Mouse (Mus musculus) MEL (cell line): ENCODE data around the gene Tssk6. TPM values are rescaled to one million over a fixed set of nuclear protein-coding genes. Genes with fewer than 3 reads are reported as not detected.

Source experiments
- DNase-seq: peaks from one replicate; pipeline ENCODE4 v3.0.0; 2011; ENCODE audit warnings: low read depth, low spot score
- H3K27ac ChIP-seq: 2 replicates; pipeline ENCODE4 v1.5.1; 2012; ENCODE audit warnings: low read depth, mild to moderate bottlenecking, control low read depth, low read length, moderate library complexity; ENCODE audit not compliant: control insufficient read depth
- H3K27me3 ChIP-seq, 2 experiments: fragments of 150-350 bp in 1 of 2; sonication (generic) in 1 of 2; 2 replicates each; pipeline ENCODE4 v1.6.1; 2012; ENCODE audit warnings: low read length in 2 of 2, mild to moderate bottlenecking in 2 of 2, improper control_type of control experiment in 1 of 2, moderate library complexity in 1 of 2; ENCODE audit not compliant: insufficient read depth in 2 of 2, control insufficient read depth in 1 of 2
- H3K36me3 ChIP-seq, 2 experiments: 2 replicates each; pipeline ENCODE4 v1.6.1; 2012 to 2014; ENCODE audit warnings: low read length in 2 of 2, improper control_type of control experiment in 1 of 2, inconsistent platforms in 1 of 2, mild to moderate bottlenecking in 1 of 2; ENCODE audit not compliant: insufficient read depth in 2 of 2, control insufficient read depth in 1 of 2
- H3K4me1 ChIP-seq, 2 experiments: fragments of 150-350 bp in 1 of 2; sonication (generic) in 1 of 2; 2 replicates each; pipeline ENCODE4 v1.6.1; 2012; ENCODE audit warnings: low read length in 2 of 2, improper control_type of control experiment in 1 of 2, mild to moderate bottlenecking in 1 of 2; ENCODE audit not compliant: insufficient read depth in 2 of 2, control insufficient read depth in 1 of 2
- H3K4me3 ChIP-seq, 2 experiments: fragments of 150-350 bp in 1 of 2; sonication (generic) in 1 of 2; 2 replicates each; pipeline ENCODE4 v1.5.1; 2012; ENCODE audit warnings: low read depth in 2 of 2, low read length in 2 of 2, mild to moderate bottlenecking in 2 of 2, moderate library complexity in 2 of 2, control low read depth in 1 of 2, improper control_type of control experiment in 1 of 2; ENCODE audit not compliant: control insufficient read depth in 1 of 2, insufficient read depth in 1 of 2
- H3K79me2 ChIP-seq: 2 replicates; pipeline ENCODE4 v1.6.1; 2012; ENCODE audit warnings: mild to moderate bottlenecking, low read length, moderate library complexity; ENCODE audit not compliant: control insufficient read depth, poor library complexity, insufficient read depth
- H3K9ac ChIP-seq: 2 replicates; pipeline ENCODE4 v1.6.1; 2012; ENCODE audit warnings: low read depth, mild to moderate bottlenecking, control low read depth, low read length, moderate library complexity; ENCODE audit not compliant: control insufficient read depth, poor library complexity, severe bottlenecking
- H3K9me3 ChIP-seq: fragments of 150-350 bp; sonication (generic); replicated peaks from 2 replicates; pipeline ENCODE4 v1.6.1; 2012; ENCODE audit warnings: mild to moderate bottlenecking, low read length, improper control_type of control experiment, moderate library complexity; ENCODE audit not compliant: insufficient read depth
- CHD1 ChIP-seq: IDR thresholded peaks from 2 replicates; pipeline ENCODE4 v1.6.1; 2012; ENCODE audit warnings: low read depth, mild to moderate bottlenecking, inconsistent platforms, low read length, improper control_type of control experiment
- GABPA ChIP-seq: IDR thresholded peaks from 2 replicates; pipeline ENCODE4 v1.6.1; 2012; ENCODE audit warnings: low read depth, mild to moderate bottlenecking, inconsistent platforms, low read length, improper control_type of control experiment, moderate library complexity
- HCFC1 ChIP-seq: IDR thresholded peaks from 2 replicates; pipeline ENCODE4 v1.6.1; 2012; ENCODE audit warnings: low read depth, mild to moderate bottlenecking, inconsistent platforms, low read length, improper control_type of control experiment, moderate library complexity
- JUND ChIP-seq: IDR thresholded peaks from 2 replicates; pipeline ENCODE4 v1.6.1; 2011; ENCODE audit warnings: low read depth, mild to moderate bottlenecking, improper control_type of control experiment, low read length
- MYC ChIP-seq: IDR thresholded peaks from 2 replicates; pipeline ENCODE4 v1.6.1; 2011; ENCODE audit warnings: low read depth, mild to moderate bottlenecking, low read length, improper control_type of control experiment, moderate library complexity
- NELFE ChIP-seq: IDR thresholded peaks from 2 replicates; pipeline ENCODE4 v1.6.1; 2011; ENCODE audit warnings: low read depth, low read length, improper control_type of control experiment
- NRF1 ChIP-seq: IDR thresholded peaks from 2 replicates; pipeline ENCODE4 v1.6.1; 2014; ENCODE audit warnings: low read depth, mild to moderate bottlenecking, inconsistent platforms, low read length, improper control_type of control experiment, moderate library complexity; ENCODE audit not compliant: poor library complexity, insufficient read depth, severe bottlenecking
- POLR2A ChIP-seq, 2 experiments: IDR thresholded peaks; 2 replicates each; pipeline ENCODE4 v1.6.1; 2011 to 2012; ENCODE audit warnings: low read length in 2 of 2, mild to moderate bottlenecking in 2 of 2, control low read depth in 1 of 2, improper control_type of control experiment in 1 of 2, low read depth in 1 of 2, moderate library complexity in 1 of 2; ENCODE audit not compliant: control insufficient read depth in 1 of 2, insufficient read depth in 1 of 2, poor library complexity in 1 of 2
- UBTF ChIP-seq: IDR thresholded peaks from 2 replicates; pipeline ENCODE4 v1.6.1; 2012; ENCODE audit warnings: low read depth, mild to moderate bottlenecking, inconsistent platforms, low read length, improper control_type of control experiment, moderate library complexity, borderline replicate concordance; ENCODE audit not compliant: insufficient read depth
- USF1 ChIP-seq: IDR thresholded peaks from 2 replicates; pipeline ENCODE4 v1.6.1; 2014; ENCODE audit warnings: low read depth, mild to moderate bottlenecking, inconsistent platforms, low read length, improper control_type of control experiment, moderate library complexity
- ZC3H11A ChIP-seq: IDR thresholded peaks from 2 replicates; pipeline ENCODE4 v1.6.1; 2012; ENCODE audit warnings: low read depth, mild to moderate bottlenecking, inconsistent platforms, low read length, improper control_type of control experiment
- ZKSCAN1 ChIP-seq: IDR thresholded peaks from 2 replicates; pipeline ENCODE4 v1.6.1; 2012; ENCODE audit warnings: low read depth, mild to moderate bottlenecking, inconsistent platforms, low read length, improper control_type of control experiment, moderate library complexity
- ZMIZ1 ChIP-seq: IDR thresholded peaks from 2 replicates; pipeline ENCODE4 v1.6.1; 2012; ENCODE audit warnings: low read depth, mild to moderate bottlenecking, inconsistent platforms, low read length, improper control_type of control experiment, moderate library complexity
- polyA plus RNA-seq, 2 experiments: library from polyadenylated mRNA; stranded (reverse) in 1 of 2; unstranded in 1 of 2; fragments of >175 nt in 1 of 2; fragments of >200 nt in 1 of 2; gene quantifications; 2 replicates each; pipeline versions ENCODE4 v1.2.1 to v1.2.4; 2012; ENCODE audit warnings: low replicate concordance in 2 of 2, low read depth in 1 of 2; ENCODE audit not compliant: insufficient read length in 2 of 2, insufficient read depth in 1 of 2, missing spikeins in 1 of 2
- total RNA-seq: library from RNA; depleted of rRNA; stranded (reverse); fragments of 300-350 nt; gene quantifications from 2 replicates; pipeline ENCODE4 v1.2.3, GENCODE M21; 2012

Gene Tssk6
- total and polyA plus RNA-seq, 3 experiments: 3.4 to 3.8 TPM; not detected in 1

GRCm38 (mm10) chr8:69881261-69881865 is 20.6 kb upstream of the Tssk6 start:
- Histone ChIP-seq H3K79me2 (no peaks in the 10 kb centered on the region), H3K4me3 (no peak overlapping the region), H3K36me3 (no peaks in the 10 kb centered on the region), H3K27me3 (no peaks in the 10 kb centered on the region), H3K27ac (no peak overlapping the region), H3K4me1 (no peaks in the 10 kb centered on the region), H3K9me3 (no peaks in the 10 kb centered on the region), H3K9ac (no peak overlapping the region)
- DNase-seq: no peak
- no peak for TF ChIP-seq ZKSCAN1
- TF ChIP-seq HCFC1: no peak
- TF ChIP-seq POLR2A (IDR thresholded peaks at IDR 0.05; ENCODE audit: control insufficient read depth in 1 of 2, insufficient read depth in 1 of 2, low read depth in 1 of 2, low read length in 2 of 2, poor library complexity in 1 of 2): no peak
- TF ChIP-seq ZMIZ1: no peak
- TF ChIP-seq MYC: no peak

- no peak overlapping the region for H3K4me3 ChIP-seq
- H3K36me3 ChIP-seq: no peaks in the 10 kb centered on the region
- H3K79me2 ChIP-seq: no peaks in the 10 kb centered on the region
- DNase-seq: no peak
- H3K27me3 ChIP-seq: no peaks in the 10 kb centered on the region
- H3K4me1 ChIP-seq: no peaks in the 10 kb centered on the region
- H3K9ac ChIP-seq: no peak overlapping the region
- no peaks in the 10 kb centered on the region for H3K9me3 ChIP-seq
- H3K27ac ChIP-seq: no peak overlapping the region
- no peak for TF ChIP-seq NELFE
- no peak for TF ChIP-seq JUND
- no peak for TF ChIP-seq UBTF
- no peak for TF ChIP-seq USF1
- TF ChIP-seq CHD1: no peak
- TF ChIP-seq ZC3H11A: no peak
- no peak for TF ChIP-seq GABPA
- TF ChIP-seq MYC: no peak
- no peak for TF ChIP-seq NRF1
These were observed 19.8 kb upstream of the Tssk6 start for GRCm38 (mm10) chr8:69882021-69882756.
